Mouse (Mus musculus) lung, embryonic 15.5 days (tissue): Measurements from ENCODE around the gene Wdsub1. TPM values are rescaled to one million over a fixed set of nuclear protein-coding genes. Genes with fewer than 3 reads are reported as not detected.
A peak's percentile ranks its signal among the peaks of the same experiment; 100 is the strongest.

Experiments
- ATAC-seq: fragments of 200-750 bp; cut with Nextera tagmentation; 2 replicates; pipeline ENCODE4 v1.8.0; 2017; ENCODE audit warnings: moderate number of reproducible peaks, borderline replicate concordance; ENCODE audit not compliant: low FRiP score, low TSS enrichment; ENCODE audit errors: extremely low read depth
- H3K27ac ChIP-seq: fragments of 300-500 bp; sonication (generic); 2 replicates; pipeline ENCODE4 v1.5.1; 2015; ENCODE audit warnings: moderate library complexity, mild to moderate bottlenecking, inconsistent platforms
- H3K27me3 ChIP-seq: fragments of 300-500 bp; sonication (generic); 2 replicates; pipeline ENCODE4 v1.6.1; 2015; ENCODE audit warnings: inconsistent platforms
- H3K36me3 ChIP-seq: fragments of 300-500 bp; sonication (generic); 2 replicates; pipeline ENCODE4 v1.6.1; 2015; ENCODE audit warnings: inconsistent platforms
- H3K4me1 ChIP-seq: fragments of 300-500 bp; sonication (generic); 2 replicates; pipeline ENCODE4 v1.6.1; 2015; ENCODE audit warnings: inconsistent platforms
- H3K4me2 ChIP-seq: fragments of 300-500 bp; sonication (generic); 2 replicates; pipeline ENCODE4 v1.6.1; 2015; ENCODE audit warnings: inconsistent platforms, mild to moderate bottlenecking, moderate library complexity
- H3K4me3 ChIP-seq: fragments of 300-500 bp; sonication (generic); 2 replicates; pipeline ENCODE4 v1.5.1; 2015; ENCODE audit warnings: mild to moderate bottlenecking, inconsistent platforms
- H3K9ac ChIP-seq: fragments of 300-500 bp; sonication (generic); 2 replicates; pipeline ENCODE4 v1.6.1; 2015; ENCODE audit warnings: inconsistent platforms
- H3K9me3 ChIP-seq: fragments of 300-500 bp; sonication (generic); 2 replicates; pipeline ENCODE4 v1.6.1; 2016; ENCODE audit warnings: inconsistent platforms
- WGBS: fragments of 180-500 bp; shearing (Covaris S2); methylation state at CpG from one replicate; pipeline ENCODE4 v1.1.7; 2015; 5-methylcytosine and 5-hydroxymethylcytosine counted together
- polyA plus RNA-seq: library from polyadenylated mRNA; unstranded; fragments of >200 nt; fragmentation: Nextera tagmentation; extraction: Ambion mirVana; gene quantifications from 2 replicates; pipeline ENCODE4 v1.2.1, GENCODE M21; 2015

Gene Wdsub1
- polyA plus RNA-seq, 1 experiment from 2014 or later, result 35.6 TPM

DNA sequence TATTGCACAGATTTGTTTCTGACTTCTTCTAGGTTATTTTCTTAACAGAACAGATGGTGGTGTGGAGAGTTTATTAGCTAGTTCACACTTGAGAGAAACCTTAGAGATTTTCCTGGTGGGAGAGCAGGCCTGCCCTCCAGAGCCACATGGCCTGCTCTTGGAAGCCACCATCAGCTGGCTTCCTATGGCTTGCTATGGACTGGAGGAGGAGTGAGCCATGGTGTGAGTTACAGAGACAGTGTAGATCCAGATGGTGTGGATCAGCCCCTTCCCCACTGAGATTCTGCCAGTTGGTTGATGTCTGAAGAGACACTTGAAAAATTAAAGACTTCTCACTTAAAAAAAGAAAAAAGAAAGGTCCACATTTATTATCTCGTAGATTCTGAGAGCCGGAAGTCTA is 61.3 kb downstream of the Wdsub1 start:
- Histone ChIP-seq H3K4me2 (no peak overlapping the region), H3K27ac (no peak overlapping the region), H3K9me3 (no peaks in the 10 kb centered on the region), H3K4me3 (no peak overlapping the region), H3K27me3 (no peaks in the 10 kb centered on the region), H3K9ac (no peak overlapping the region), H3K4me1 (peaks cover 8% of the 10 kb centered on the region; the same call in 1 of the 2 replicates), H3K36me3 (peaks cover 28% of the 10 kb centered on the region)
- 70% methylated on average over 2 of the region's 2 CpGs for WGBS
- ATAC-seq, result no peak

DNA sequence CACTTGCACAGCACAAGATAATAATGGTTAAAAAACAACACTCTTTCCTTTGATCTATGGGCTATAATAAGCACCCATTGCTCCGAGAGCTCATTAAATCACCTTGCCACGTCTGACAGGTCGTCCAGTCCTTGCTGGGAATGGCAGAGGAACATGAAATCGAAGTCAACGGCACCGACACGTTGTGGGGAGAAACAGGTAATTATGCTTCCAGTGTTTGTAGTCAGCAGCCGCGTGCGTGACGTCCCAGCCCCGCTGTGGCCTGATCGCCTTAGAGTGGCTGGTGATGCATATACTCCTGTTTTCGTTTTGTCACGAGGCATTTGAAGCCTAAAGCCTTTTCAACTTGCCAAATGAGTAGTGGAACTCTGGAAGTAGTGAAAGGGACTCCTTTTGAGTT is 62.3 kb downstream of the Wdsub1 start:
- Histone ChIP-seq H3K4me3 (no peak overlapping the region), H3K9ac (no peak overlapping the region), H3K4me1 (peaks cover 6% of the 10 kb centered on the region; the same call in 1 of the 2 replicates), H3K36me3 (peaks cover 28% of the 10 kb centered on the region), H3K27ac (no peak overlapping the region), H3K9me3 (no peaks in the 10 kb centered on the region), H3K27me3 (no peaks in the 10 kb centered on the region), H3K4me2 (no peak overlapping the region)
- whole genome bisulfite sequencing, result 85% methylated on average over 15 of the region's 15 CpGs
- no peak for ATAC-seq

DNA sequence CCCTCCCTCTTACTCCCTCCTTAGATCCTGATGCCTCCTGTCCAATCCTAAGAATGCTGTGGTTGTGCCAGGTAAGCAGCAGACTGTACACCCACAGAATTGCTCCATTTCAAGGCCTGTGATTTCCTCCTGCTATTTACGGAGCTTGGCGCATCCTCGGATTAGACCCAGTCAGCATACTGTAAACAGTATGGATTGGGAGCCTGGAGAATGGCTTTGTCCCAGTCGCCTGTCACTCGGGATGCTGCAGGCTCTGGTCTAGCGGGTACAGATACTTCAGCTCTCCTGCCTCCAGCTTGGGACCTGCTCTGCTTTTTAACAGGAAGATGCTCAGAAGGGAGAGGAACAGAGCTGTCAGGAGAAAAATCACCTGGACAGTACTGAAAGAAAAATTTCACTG is 63.0 kb downstream of the Wdsub1 start:
- Histone ChIP-seq H3K9me3 (no peaks in the 10 kb centered on the region), H3K4me3 (no peak overlapping the region), H3K9ac (no peak overlapping the region), H3K4me1 (peaks cover 4% of the 10 kb centered on the region; the same call in 1 of the 2 replicates), H3K27ac (no peak overlapping the region), H3K4me2 (no peak overlapping the region), H3K27me3 (no peaks in the 10 kb centered on the region), H3K36me3 (peaks cover 28% of the 10 kb centered on the region)
- ATAC-seq, result no peak
- 79% methylated on average over 6 of the region's 6 CpGs for WGBS

DNA sequence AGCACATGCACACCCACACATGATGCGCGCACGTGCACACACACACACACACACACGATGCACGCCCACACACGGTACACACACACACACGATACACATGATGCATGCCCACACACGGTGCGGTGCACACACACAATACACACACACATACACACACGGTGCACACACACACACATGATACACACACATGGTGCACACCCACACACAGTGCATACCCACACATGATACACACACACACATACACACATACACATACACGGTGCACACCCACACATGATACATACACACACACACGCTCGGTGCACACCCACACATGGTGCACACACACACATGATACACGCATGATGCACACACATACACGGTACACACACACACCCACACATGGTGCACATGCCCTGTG is 63.7 kb downstream of the Wdsub1 start:
- no peaks in the 10 kb centered on the region for H3K27me3 ChIP-seq
- H3K36me3 ChIP-seq, result peaks cover 28% of the 10 kb centered on the region
- H3K4me3 ChIP-seq, result no peak overlapping the region
- WGBS, result 98% methylated on average over 15 of the region's 15 CpGs
- no peaks in the 10 kb centered on the region for H3K9me3 ChIP-seq
- H3K4me1 ChIP-seq, result no peaks in the 10 kb centered on the region
- H3K27ac ChIP-seq, result no peak overlapping the region
- 0 out of 2 replicates have a peak, but pooled peaks have one; percentile 25 for ATAC-seq
- H3K4me2 ChIP-seq, result no peak overlapping the region
- no peak overlapping the region for H3K9ac ChIP-seq

DNA sequence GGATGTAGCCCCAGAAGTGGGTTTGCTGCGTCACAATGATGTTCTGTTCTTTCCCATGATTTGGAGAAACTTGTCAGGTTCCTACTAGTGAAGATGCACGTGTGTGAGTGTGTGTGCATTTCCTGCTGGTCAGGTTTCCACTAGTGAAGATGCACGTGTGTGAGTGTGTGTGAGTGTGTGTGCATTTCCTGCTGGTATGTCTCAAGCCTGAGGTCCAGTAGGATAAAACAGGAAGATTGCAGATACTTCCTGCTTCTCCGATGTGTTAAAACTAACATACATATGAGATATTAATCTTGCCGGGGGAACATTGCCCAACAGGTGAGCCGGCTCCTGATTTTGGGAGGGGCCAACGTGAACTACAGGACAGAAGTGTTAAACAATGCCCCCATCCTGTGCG is 67.4 kb downstream of the Wdsub1 start:
- 0 out of 2 replicates have a peak, but pooled peaks cover 3% of the 10 kb centered on the region for H3K4me1 ChIP-seq
- no peak overlapping the region for H3K4me2 ChIP-seq
- H3K36me3 ChIP-seq, result peaks cover 20% of the 10 kb centered on the region
- H3K27ac ChIP-seq, result no peak overlapping the region
- no peaks in the 10 kb centered on the region for H3K9me3 ChIP-seq
- ATAC-seq, result no peak
- no peaks in the 10 kb centered on the region for H3K27me3 ChIP-seq
- H3K4me3 ChIP-seq, result no peak overlapping the region
- H3K9ac ChIP-seq, result no peak overlapping the region
- 64% methylated on average over 8 of the region's 8 CpGs for WGBS

DNA sequence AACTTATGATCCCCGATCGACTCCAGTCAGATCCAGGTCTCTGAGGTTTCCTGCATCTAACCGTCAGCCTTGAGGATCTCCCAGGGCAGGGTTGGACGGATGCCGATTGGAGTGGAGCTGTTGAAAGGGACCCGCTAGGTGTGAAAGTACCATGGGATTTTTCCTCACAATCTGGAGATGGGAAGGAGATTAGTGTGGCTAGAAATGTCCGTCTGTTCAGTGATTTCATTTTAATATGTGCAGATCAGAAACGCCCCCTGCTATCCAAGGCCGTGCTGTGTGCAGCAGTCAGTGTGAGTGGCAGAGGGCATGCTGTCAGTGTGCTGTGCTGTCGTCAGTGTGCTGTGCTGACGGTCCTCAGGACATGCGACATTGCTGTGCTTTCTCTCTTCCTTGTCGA is 68.9 kb downstream of the Wdsub1 start:
- Histone ChIP-seq H3K9ac (no peak overlapping the region), H3K27me3 (no peaks in the 10 kb centered on the region), H3K4me2 (no peak overlapping the region), H3K36me3 (peaks cover 13% of the 10 kb centered on the region), H3K4me3 (no peak overlapping the region), H3K4me1 (0 out of 2 replicates have a peak, but pooled peaks cover 3% of the 10 kb centered on the region), H3K27ac (no peak overlapping the region), H3K9me3 (no peaks in the 10 kb centered on the region)
- 85% methylated on average over 13 of the region's 13 CpGs for WGBS
- ATAC-seq, result no peak

DNA sequence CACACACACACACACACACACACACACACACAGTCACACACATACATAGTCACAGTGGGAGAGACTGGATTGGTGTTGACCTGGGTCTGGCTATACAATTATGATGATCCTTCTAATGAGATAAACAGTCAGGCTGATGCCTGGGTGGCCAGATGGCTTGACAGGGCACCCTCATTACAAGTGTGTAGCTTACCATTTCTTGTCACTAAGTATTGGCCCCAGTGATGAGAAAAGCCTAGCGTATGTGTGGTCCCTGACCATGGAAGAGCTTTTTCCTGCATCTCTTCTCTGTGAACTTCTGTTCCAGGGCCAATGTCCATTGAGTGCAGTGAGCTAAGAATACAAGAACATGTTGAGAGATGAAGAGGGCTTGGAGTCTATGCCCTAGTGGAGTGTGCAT is 69.8 kb downstream of the Wdsub1 start:
- WGBS, result 86% methylated on average over 1 of the region's 1 CpGs
- peaks cover 16% of the 10 kb centered on the region for H3K36me3 ChIP-seq

DNA sequence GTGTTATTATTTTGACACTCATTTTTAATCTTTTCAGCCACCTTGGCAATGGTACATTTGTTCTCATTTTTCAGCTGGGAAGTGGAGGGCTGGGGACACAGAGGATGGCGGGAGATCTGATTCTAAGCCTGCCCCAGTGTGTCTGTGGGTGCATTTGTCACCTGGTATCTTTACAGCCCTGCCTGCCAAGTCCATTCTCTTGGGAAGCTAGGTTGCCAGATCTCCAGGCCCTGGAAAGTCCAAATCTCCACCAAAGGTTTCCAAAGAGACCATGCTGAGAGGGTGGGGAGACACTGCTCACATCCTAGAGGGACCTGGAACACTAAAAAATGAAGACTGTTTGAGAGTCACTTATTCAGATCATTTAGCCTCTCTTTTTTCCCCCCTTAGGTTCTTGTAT is 71.1 kb downstream of the Wdsub1 start:
- 42% methylated on average over 1 of the region's 1 CpGs for WGBS
- H3K9me3 ChIP-seq, result no peaks in the 10 kb centered on the region
- H3K4me1 ChIP-seq, result 0 out of 2 replicates have a peak, but pooled peaks cover 3% of the 10 kb centered on the region
- H3K36me3 ChIP-seq, result peaks cover 20% of the 10 kb centered on the region
- H3K9ac ChIP-seq, result no peak overlapping the region
- no peak overlapping the region for H3K4me2 ChIP-seq
- peak overlapping the region; percentile 33; the same call in 1 of the 2 replicates for H3K27ac ChIP-seq
- no peaks in the 10 kb centered on the region for H3K27me3 ChIP-seq
- no peak overlapping the region for H3K4me3 ChIP-seq
- no peak for ATAC-seq

More for the DNA sequence above, 69.8 kb downstream of the Wdsub1 start:
- Histone ChIP-seq H3K9me3 (no peaks in the 10 kb centered on the region), H3K27me3 (no peaks in the 10 kb centered on the region), H3K4me3 (no peak overlapping the region), H3K27ac (no peak overlapping the region), H3K9ac (no peak overlapping the region), H3K4me1 (0 out of 2 replicates have a peak, but pooled peaks cover 3% of the 10 kb centered on the region), H3K4me2 (no peak overlapping the region)
- ATAC-seq, result no peak

DNA sequence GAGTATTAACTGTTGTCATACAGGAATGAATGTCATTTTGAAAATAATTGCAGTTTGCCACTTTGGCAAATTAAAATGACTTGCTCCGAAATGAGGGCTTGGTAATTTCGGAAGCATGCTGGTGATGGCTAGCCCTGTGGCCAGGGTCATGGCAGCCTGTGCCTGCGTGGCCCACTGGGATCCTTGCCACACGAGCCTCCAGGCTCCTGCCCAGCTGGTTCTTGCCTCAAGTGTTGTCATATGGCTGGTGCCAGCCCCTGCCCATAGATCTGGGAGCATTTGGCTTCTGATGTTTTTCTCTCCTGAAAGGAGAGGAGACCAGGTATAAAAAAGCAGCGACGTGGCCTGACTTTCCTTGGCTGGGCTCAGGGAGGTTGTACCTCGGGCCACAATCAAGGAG is 72.4 kb downstream of the Wdsub1 start:
- WGBS, result 81% methylated on average over 7 of the region's 7 CpGs
- H3K4me3 ChIP-seq, result no peak overlapping the region
- H3K27ac ChIP-seq, result no peak overlapping the region
- no peak for ATAC-seq
- H3K27me3 ChIP-seq, result no peaks in the 10 kb centered on the region
- no peak overlapping the region for H3K4me2 ChIP-seq
- H3K36me3 ChIP-seq, result peaks cover 20% of the 10 kb centered on the region
- no peaks in the 10 kb centered on the region for H3K9me3 ChIP-seq
- H3K9ac ChIP-seq, result no peak overlapping the region
- 0 out of 2 replicates have a peak, but pooled peaks cover 3% of the 10 kb centered on the region for H3K4me1 ChIP-seq

DNA sequence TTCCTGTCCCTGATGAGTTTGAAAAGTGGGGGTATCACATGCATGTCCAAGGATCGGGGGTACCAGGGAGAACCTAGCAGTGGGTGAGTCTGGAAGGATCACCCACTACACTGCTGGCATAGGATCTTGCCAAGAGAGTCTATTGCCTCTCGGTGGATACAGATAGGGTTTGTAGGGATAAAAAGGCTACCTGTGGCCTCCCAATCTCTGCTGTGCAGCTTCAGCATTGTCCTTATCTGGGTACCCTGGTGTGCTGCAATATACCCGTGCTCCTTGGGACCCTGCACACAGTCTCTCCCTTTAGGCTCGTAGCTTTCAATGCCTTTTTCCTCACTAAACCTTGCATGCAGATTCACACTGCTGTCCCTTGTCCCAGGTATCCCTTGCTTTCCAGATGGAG is 73.8 kb downstream of the Wdsub1 start:
- 83% methylated on average over 4 of the region's 4 CpGs for WGBS
- Histone ChIP-seq H3K27me3 (no peaks in the 10 kb centered on the region), H3K27ac (no peak overlapping the region), H3K4me2 (no peak overlapping the region), H3K9me3 (no peaks in the 10 kb centered on the region), H3K9ac (no peak overlapping the region), H3K36me3 (peaks cover 20% of the 10 kb centered on the region), H3K4me3 (no peak overlapping the region), H3K4me1 (0 out of 2 replicates have a peak, but pooled peaks cover 3% of the 10 kb centered on the region)
- no peak for ATAC-seq

DNA sequence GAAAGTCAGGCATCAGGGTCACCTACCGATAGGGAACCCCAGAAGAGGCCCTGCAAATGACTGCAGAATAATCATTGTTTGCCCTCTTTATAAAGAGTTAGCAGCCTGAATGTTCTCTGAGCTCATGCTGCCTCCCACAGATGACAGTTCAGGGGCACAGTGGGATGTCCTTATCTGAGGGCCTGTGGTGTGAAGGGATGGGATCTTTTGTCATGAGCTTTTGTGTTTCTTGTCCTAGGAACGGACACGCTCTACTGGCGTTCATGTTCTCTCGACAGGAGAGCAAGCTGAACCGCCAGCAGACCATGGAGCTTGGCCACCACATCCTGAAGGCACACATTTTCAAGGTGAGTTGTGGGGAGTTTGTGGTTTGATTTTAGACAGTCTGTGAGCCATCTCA is 76.4 kb downstream of the Wdsub1 start:
- Histone ChIP-seq H3K9me3 (no peaks in the 10 kb centered on the region), H3K27ac (no peak overlapping the region), H3K4me1 (0 out of 2 replicates have a peak, but pooled peaks cover 7% of the 10 kb centered on the region), H3K4me3 (no peak overlapping the region), H3K9ac (no peak overlapping the region), H3K4me2 (no peak overlapping the region), H3K27me3 (no peaks in the 10 kb centered on the region), H3K36me3 (peaks cover 25% of the 10 kb centered on the region)
- no peak for ATAC-seq
- 67% methylated on average over 6 of the region's 6 CpGs for WGBS

DNA sequence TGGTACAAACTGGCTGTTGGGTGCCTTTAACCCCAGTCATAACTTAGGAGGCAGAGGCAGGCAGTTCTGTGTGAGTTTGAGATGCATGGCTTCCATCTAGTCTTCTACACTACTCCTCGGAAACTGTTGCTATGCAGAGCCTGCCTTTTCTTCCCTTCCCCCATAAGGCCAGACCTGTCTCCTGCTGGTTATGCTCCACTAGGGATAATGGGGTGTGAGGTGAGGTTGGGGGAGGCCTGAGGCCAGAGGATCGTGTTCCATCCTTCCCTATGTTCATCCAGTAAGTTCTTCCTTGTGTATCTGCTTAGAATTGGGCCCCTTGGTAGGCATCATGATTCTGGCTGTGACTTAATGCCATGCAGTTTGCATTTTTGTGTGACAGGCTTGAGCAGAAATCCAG is 76.8 kb downstream of the Wdsub1 start:
- WGBS, result 53% methylated on average over 2 of the region's 2 CpGs
- H3K36me3 ChIP-seq, result peaks cover 28% of the 10 kb centered on the region

More for the DNA sequence above, 76.8 kb downstream of the Wdsub1 start:
- Histone ChIP-seq H3K27ac (no peak overlapping the region), H3K4me3 (no peak overlapping the region), H3K4me2 (no peak overlapping the region), H3K9me3 (no peaks in the 10 kb centered on the region), H3K27me3 (no peaks in the 10 kb centered on the region), H3K4me1 (0 out of 2 replicates have a peak, but pooled peaks cover 4% of the 10 kb centered on the region), H3K9ac (no peak overlapping the region)
- no peak for ATAC-seq
